Mouse (Mus musculus) liver, embryonic 14.5 days (tissue): Measurements from ENCODE around the gene Bloc1s3.

Experiments used
- CTCF ChIP-seq: IDR thresholded peaks from 2 replicates; pipeline ENCODE4 v1.5.1; 2016; ENCODE audit warnings: antibody characterized with exemption, low read depth, control low read depth
- EP300 ChIP-seq: IDR thresholded peaks from 2 replicates; pipeline ENCODE4 v1.6.1; 2016; ENCODE audit warnings: antibody characterized with exemption, low read depth

DNA sequence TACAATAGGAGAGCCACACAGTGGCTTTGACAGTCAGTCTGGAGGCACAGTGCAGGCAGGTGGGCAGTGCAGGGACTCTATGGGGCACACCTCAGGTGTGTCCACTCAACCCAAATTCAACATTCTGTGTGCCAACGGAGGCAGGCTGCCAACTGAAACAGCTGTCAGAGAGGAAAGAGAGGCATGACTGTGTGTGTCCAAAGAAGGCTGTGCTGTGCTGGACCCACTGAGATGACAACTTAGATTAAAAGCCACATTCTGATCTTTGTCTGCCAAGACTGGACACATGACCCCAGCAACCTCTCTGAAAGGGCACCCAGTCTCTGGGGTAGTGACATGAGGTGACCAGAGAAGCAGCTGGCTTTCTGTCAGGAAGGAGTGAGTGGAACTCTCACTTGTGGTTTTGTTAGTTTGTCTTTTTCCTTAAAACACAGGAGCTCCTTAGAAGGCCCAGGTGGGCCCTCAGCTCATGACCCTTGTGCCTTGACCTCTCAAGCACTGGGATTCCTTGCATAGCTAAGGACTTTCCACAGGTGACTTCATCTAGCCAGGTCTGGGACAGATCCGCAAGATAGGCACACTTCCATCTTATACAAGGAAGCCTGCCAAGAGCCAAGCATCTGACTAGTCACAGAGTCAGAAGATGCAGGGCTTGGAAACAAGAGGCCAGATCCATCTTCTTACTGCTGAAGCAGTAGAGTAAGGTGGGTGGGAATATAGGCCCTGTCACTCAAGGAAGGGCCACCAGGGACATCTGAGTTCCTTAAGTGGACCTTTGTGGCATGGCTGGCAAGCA is 32.8 kb upstream of the Bloc1s3 start:
- TF ChIP-seq CTCF: no peak
- TF ChIP-seq EP300: no peak
